Mouse (Mus musculus) midbrain, embryonic 13.5 days (tissue): ENCODE data around the gene Cisd1. TPM values are rescaled to one million over a fixed set of nuclear protein-coding genes. Genes with fewer than 3 reads are reported as not detected.

ENCODE experiments used
- ATAC-seq: fragments of 200-750 bp; cut with Nextera tagmentation; 2 replicates; pipeline ENCODE4 v1.8.0; 2017; ENCODE audit warnings: mild to moderate bottlenecking, moderate TSS enrichment, moderate library complexity
- H3K27ac ChIP-seq: fragments of 300-500 bp; sonication (generic); 2 replicates; pipeline ENCODE4 v1.5.1; 2015; ENCODE audit warnings: inconsistent platforms, mild to moderate bottlenecking, moderate library complexity
- H3K27me3 ChIP-seq: fragments of 300-500 bp; sonication (generic); 2 replicates; pipeline ENCODE4 v1.6.1; 2015; ENCODE audit warnings: mild to moderate bottlenecking, inconsistent platforms
- H3K36me3 ChIP-seq: fragments of 300-500 bp; sonication (generic); 2 replicates; pipeline ENCODE4 v1.6.1; 2015; ENCODE audit warnings: mild to moderate bottlenecking, inconsistent platforms
- H3K4me1 ChIP-seq: fragments of 300-500 bp; sonication (generic); replicated peaks from 2 replicates; pipeline ENCODE4 v1.6.1; 2015; ENCODE audit warnings: inconsistent platforms
- H3K4me2 ChIP-seq: fragments of 300-500 bp; sonication (generic); replicated peaks from 2 replicates; pipeline ENCODE4 v1.6.1; 2015; ENCODE audit warnings: moderate library complexity, mild to moderate bottlenecking, inconsistent platforms
- H3K4me3 ChIP-seq: fragments of 300-500 bp; sonication (generic); replicated peaks from 2 replicates; pipeline ENCODE4 v1.5.1; 2015; ENCODE audit warnings: mild to moderate bottlenecking, inconsistent platforms
- H3K9ac ChIP-seq: fragments of 300-500 bp; sonication (generic); replicated peaks from 2 replicates; pipeline ENCODE4 v1.6.1; 2015; ENCODE audit warnings: mild to moderate bottlenecking, inconsistent platforms
- H3K9me3 ChIP-seq: fragments of 300-500 bp; sonication (generic); 2 replicates; pipeline ENCODE4 v1.6.1; 2016; ENCODE audit warnings: mild to moderate bottlenecking, inconsistent platforms
- WGBS: fragments of 180-500 bp; shearing (Covaris S2); methylation state at CpG from one replicate; pipeline ENCODE4 v1.1.7; 2015; 5-methylcytosine and 5-hydroxymethylcytosine counted together
- polyA plus RNA-seq: library from polyadenylated mRNA; unstranded; fragments of >200 nt; fragmentation: Nextera tagmentation; extraction: Ambion mirVana; gene quantifications from 2 replicates; pipeline ENCODE4 v1.2.1, GENCODE M21; 2015

The Cisd1 gene
- polyA plus RNA-seq, 1 experiment from 2014 or later: 222 TPM

DNA sequence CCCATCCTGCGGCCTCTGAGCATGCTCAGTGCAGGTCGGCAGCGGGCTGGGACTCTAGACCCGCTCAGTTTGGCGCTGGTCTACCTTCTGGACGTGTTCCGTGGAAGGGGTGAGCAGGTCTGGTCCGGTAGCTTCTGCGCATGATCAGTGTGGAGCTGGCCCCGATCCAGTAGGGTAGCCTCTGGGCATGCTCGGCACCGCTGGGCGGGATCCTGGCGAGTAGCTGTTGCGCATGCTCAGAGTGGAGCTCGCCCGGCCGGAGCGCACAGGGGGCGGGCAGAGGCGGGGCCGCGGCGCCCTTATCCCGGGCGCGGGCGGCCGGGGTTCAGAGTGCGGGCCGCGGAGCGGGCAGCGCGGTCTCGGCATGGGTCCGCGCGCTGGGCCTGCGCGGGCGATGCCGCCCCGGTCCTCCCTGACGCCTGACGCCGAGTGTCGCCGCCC, 2.8 kb upstream of the Cisd1 start, which contains the start of gene Ipmk:
Gene Ipmk, plus strand, starts transcription at position 255 of the 441 bp plus-strand sequence.
- Histone ChIP-seq H3K4me1 (peaks cover 51% of the 10 kb centered on the region), H3K36me3 (0 out of 2 replicates have a peak, but pooled peaks cover 8% of the 10 kb centered on the region), H3K4me2 (peak within 1 kb of the TSS; percentile 97), H3K9ac (peak within 1 kb of the TSS; percentile 92), H3K27ac (peak within 1 kb of the TSS; percentile 86), H3K27me3 (no peaks in the 10 kb centered on the region), H3K4me3 (peak within 1 kb of the TSS; percentile 89), H3K9me3 (no peaks in the 10 kb centered on the region)
- ATAC-seq: peak; percentile 92
- WGBS: under 1% methylated on average over 47 of the region's 49 CpGs

GRCm38 (mm10) chr10:71346722-71347508, 2.2 kb upstream of the Cisd1 start:
- Histone ChIP-seq H3K36me3 (0 out of 2 replicates have a peak, but pooled peaks cover 7% of the 10 kb centered on the region), H3K27ac (peak overlapping the region; percentile 86), H3K4me1 (peaks cover 55% of the 10 kb centered on the region), H3K4me2 (peak overlapping the region; percentile 97), H3K9ac (peak overlapping the region; percentile 92), H3K9me3 (no peaks in the 10 kb centered on the region), H3K27me3 (no peaks in the 10 kb centered on the region), H3K4me3 (peak overlapping the region; percentile 89)
- no peak for ATAC-seq
- 12% methylated on average over 13 of the region's 13 CpGs for WGBS

GRCm38 (mm10) chr10:71346106-71346505, 1.4 kb upstream of the Cisd1 start:
- WGBS: 59% methylated on average over 2 of the region's 2 CpGs
- H3K4me2 ChIP-seq: no peak overlapping the region
- H3K4me3 ChIP-seq: no peak overlapping the region
- 0 out of 2 replicates have a peak, but pooled peaks cover 3% of the 10 kb centered on the region for H3K36me3 ChIP-seq
- no peaks in the 10 kb centered on the region for H3K9me3 ChIP-seq
- no peak overlapping the region for H3K27ac ChIP-seq
- no peak overlapping the region for H3K9ac ChIP-seq
- H3K4me1 ChIP-seq: peaks cover 55% of the 10 kb centered on the region
- no peak for ATAC-seq
- H3K27me3 ChIP-seq: no peaks in the 10 kb centered on the region

- no peak overlapping the region for H3K27ac ChIP-seq
- H3K9ac ChIP-seq: peak overlapping the region; percentile 90
- H3K4me2 ChIP-seq: peak overlapping the region; percentile 78
- H3K4me3 ChIP-seq: peak overlapping the region; percentile 88
- 21% methylated on average over 14 of the region's 14 CpGs for WGBS
- peaks cover 37% of the 10 kb centered on the region for H3K4me1 ChIP-seq
- no peaks in the 10 kb centered on the region for H3K36me3 ChIP-seq
- ATAC-seq: no peak
- no peaks in the 10 kb centered on the region for H3K27me3 ChIP-seq
- no peaks in the 10 kb centered on the region for H3K9me3 ChIP-seq
Measured at GRCm38 (mm10) chr10:71343567-71344265, 1.0 kb downstream of the Cisd1 start.

- H3K27ac ChIP-seq: no peak overlapping the region
- no peaks in the 10 kb centered on the region for H3K36me3 ChIP-seq
- H3K27me3 ChIP-seq: no peaks in the 10 kb centered on the region
- ATAC-seq: no peak
- H3K4me3 ChIP-seq: no peak overlapping the region
- no peak overlapping the region for H3K9ac ChIP-seq
- H3K4me1 ChIP-seq: peaks cover 32% of the 10 kb centered on the region
- H3K9me3 ChIP-seq: no peaks in the 10 kb centered on the region
- H3K4me2 ChIP-seq: peak overlapping the region; percentile 78; the same call in 1 of the 2 replicates
- WGBS: 86% methylated on average over 3 of the region's 3 CpGs
Measured at GRCm38 (mm10) chr10:71343130-71343529, 1.6 kb downstream of the Cisd1 start.

- H3K9me3 ChIP-seq: no peaks in the 10 kb centered on the region
- ATAC-seq: no peak
- WGBS: 93% methylated on average over 7 of the region's 7 CpGs
- H3K9ac ChIP-seq: no peak overlapping the region
- no peak overlapping the region for H3K4me2 ChIP-seq
- H3K4me3 ChIP-seq: no peak overlapping the region
- peaks cover 32% of the 10 kb centered on the region for H3K4me1 ChIP-seq
- H3K27me3 ChIP-seq: no peaks in the 10 kb centered on the region
- no peaks in the 10 kb centered on the region for H3K36me3 ChIP-seq
- H3K27ac ChIP-seq: no peak overlapping the region
Measured at GRCm38 (mm10) chr10:71342030-71342805, 2.5 kb downstream of the Cisd1 start.

- H3K4me2 ChIP-seq: no peak overlapping the region
- H3K9ac ChIP-seq: no peak overlapping the region
- H3K4me1 ChIP-seq: peaks cover 24% of the 10 kb centered on the region
- no peak for ATAC-seq
- H3K27ac ChIP-seq: no peak overlapping the region
- no peaks in the 10 kb centered on the region for H3K27me3 ChIP-seq
- 94% methylated on average over 9 of the region's 9 CpGs for WGBS
- no peak overlapping the region for H3K4me3 ChIP-seq
- peaks cover under 1% of the 10 kb centered on the region for H3K36me3 ChIP-seq
- no peaks in the 10 kb centered on the region for H3K9me3 ChIP-seq
Measured at GRCm38 (mm10) chr10:71341290-71341689, 3.5 kb downstream of the Cisd1 start.

- Histone ChIP-seq H3K27ac (no peak overlapping the region), H3K9me3 (no peaks in the 10 kb centered on the region), H3K9ac (no peak overlapping the region), H3K4me3 (no peak overlapping the region), H3K36me3 (peaks cover 11% of the 10 kb centered on the region), H3K4me2 (no peak overlapping the region), H3K4me1 (peaks cover 20% of the 10 kb centered on the region), H3K27me3 (no peaks in the 10 kb centered on the region)
- 90% methylated on average over 2 of the region's 2 CpGs for WGBS
- ATAC-seq: no peak
Measured at GRCm38 (mm10) chr10:71340195-71340594, 4.6 kb downstream of the Cisd1 start.

DNA sequence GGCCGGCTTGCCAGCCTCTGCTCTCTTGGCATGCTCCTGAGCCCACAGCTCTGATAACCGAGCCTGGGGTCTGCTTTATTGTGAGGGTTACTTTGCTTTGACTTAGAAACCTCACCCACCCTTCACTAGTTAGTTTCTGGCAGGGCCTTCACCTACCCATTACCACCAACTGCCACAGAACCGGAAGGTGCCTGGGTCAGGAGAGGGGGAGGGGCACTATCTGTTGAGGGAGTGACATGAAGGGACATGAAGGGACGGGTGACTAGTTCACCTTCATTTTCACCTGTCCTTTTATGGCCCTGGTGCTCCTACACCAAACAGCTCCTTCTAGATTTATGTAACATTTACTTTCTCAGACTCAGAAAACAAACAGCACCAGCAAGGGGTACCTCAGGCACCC, 5.3 kb downstream of the Cisd1 start:
- no peak overlapping the region for H3K9ac ChIP-seq
- 75% methylated on average over 4 of the region's 4 CpGs for WGBS

DNA sequence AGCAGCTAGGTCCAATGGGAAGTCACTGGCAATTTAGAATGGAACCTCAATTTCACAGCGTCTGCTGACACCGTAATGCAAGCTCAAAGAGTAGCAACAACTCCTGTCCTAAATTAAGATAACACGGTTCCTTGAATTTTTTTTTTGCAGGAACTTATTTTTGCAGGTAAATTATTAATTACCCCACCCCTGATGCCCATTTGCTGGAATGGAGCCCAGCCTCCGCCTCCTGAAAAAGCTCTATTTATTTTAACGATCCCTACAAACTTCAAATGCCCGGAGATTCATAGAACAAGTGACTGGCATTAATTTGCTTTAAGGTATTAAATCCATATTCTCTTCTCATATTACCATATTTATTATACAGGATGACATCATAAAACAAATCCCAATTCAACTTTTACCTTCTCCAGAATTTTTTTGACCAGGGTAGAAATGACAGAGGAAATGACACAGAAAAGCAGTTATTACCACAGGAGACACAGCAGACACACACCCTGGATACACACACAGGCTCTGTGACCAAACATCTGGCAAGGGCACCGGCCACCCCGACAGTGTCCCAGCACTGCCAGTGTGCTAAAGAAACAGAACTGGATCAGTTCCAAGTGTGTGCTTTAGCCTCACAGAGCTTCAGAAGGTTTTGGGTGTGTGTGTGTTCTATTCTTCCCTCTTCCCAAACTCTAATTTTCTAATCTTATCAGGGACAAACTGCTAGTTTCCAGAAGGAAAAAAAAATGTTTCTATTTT, 6.4 kb downstream of the Cisd1 start:
- Histone ChIP-seq H3K4me1 (peaks cover 8% of the 10 kb centered on the region), H3K4me3 (no peak overlapping the region), H3K9me3 (no peaks in the 10 kb centered on the region), H3K9ac (no peak overlapping the region), H3K36me3 (peaks cover 29% of the 10 kb centered on the region), H3K4me2 (no peak overlapping the region), H3K27ac (no peak overlapping the region), H3K27me3 (no peaks in the 10 kb centered on the region)
- no peak for ATAC-seq
- 86% methylated on average over 8 of the region's 8 CpGs for WGBS

More for the DNA sequence above, 5.3 kb downstream of the Cisd1 start:
- Histone ChIP-seq H3K36me3 (peaks cover 19% of the 10 kb centered on the region), H3K27ac (no peak overlapping the region), H3K4me3 (no peak overlapping the region), H3K4me1 (peaks cover 17% of the 10 kb centered on the region), H3K9me3 (no peaks in the 10 kb centered on the region), H3K27me3 (no peaks in the 10 kb centered on the region), H3K4me2 (no peak overlapping the region)
- ATAC-seq: no peak

DNA sequence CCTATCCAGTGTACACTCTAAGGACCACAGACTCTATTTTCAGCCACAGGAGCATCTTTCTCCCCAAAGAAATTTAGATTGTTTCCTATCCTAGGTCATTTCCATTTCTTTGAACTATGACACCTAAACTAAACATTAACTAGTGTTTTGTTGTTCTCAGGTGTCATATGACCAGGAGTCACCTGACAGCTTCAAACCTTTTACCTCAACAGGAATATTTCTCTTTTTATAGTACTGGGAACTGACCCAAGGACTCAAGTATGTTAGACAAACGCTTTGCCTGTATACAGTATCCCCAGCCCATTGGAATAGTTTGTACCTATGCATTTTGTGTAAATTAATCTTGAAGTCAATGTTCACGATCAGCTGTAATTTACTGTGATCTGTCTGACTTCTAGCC, 7.0 kb downstream of the Cisd1 start:
- no peak for ATAC-seq
- Histone ChIP-seq H3K4me3 (no peak overlapping the region), H3K36me3 (peaks cover 35% of the 10 kb centered on the region), H3K4me1 (peaks cover 4% of the 10 kb centered on the region; the same call in 1 of the 2 replicates), H3K9ac (no peak overlapping the region), H3K4me2 (no peak overlapping the region), H3K27ac (no peak overlapping the region), H3K9me3 (no peaks in the 10 kb centered on the region), H3K27me3 (no peaks in the 10 kb centered on the region)
- 98% methylated on average over 2 of the region's 2 CpGs for WGBS
